Mouse (Mus musculus): ENCODE measurements around the gene Gm8369. TPM values are rescaled to one million over a fixed set of nuclear protein-coding genes. Genes with fewer than 3 reads are reported as not detected.
"Not testable (repeated sequence)": the region's sequence is repeated elsewhere in the genome, so short reads cannot be mapped to it uniquely, and the experiment has no call there.

Gene Gm8369
- polyA plus RNA-seq, 1 experiment from 2014 or later: not detected

- WGBS: 75% methylated on average over 6 of the region's 6 CpGs
- Histone ChIP-seq H3K36me3 (ENCODE audit: control insufficient read depth, insufficient read depth, low read length) (no peaks in the 10 kb centered on the region), H3K9ac (ENCODE audit: low read depth, low read length) (no peak overlapping the region), H3K4me2 (ENCODE audit: low read depth, low read length) (no peak overlapping the region), H3K27ac (replicated peaks; ENCODE audit: low read depth, low read length) (no peak overlapping the region), H3K4me3 (ENCODE audit: low read depth, low read length) (no peak overlapping the region), H3K27me3 (replicated peaks; ENCODE audit: control insufficient read depth, insufficient read depth, low read length) (no peaks in the 10 kb centered on the region), H3K4me1 (ENCODE audit: control insufficient read depth, insufficient read depth, low read length) (no peaks in the 10 kb centered on the region), H3K9me3 (ENCODE audit: control insufficient read depth, low read length) (no peaks in the 10 kb centered on the region)
- no peak for DNase-seq (ENCODE audit: low spot score)
- ATAC-seq (ENCODE audit: low read depth): no peak
Measured at GRCm38 (mm10) chr19:11496361-11496760, 10.6 kb downstream of the Gm8369 start.

- not testable (repeated sequence) for H3K9me3 ChIP-seq (ENCODE audit: control insufficient read depth, low read length); H3K27ac ChIP-seq (replicated peaks; ENCODE audit: low read depth, low read length); H3K4me1 ChIP-seq (ENCODE audit: control insufficient read depth, insufficient read depth, low read length); H3K4me3 ChIP-seq (ENCODE audit: low read depth, low read length); DNase-seq (ENCODE audit: low spot score); H3K27me3 ChIP-seq (replicated peaks; ENCODE audit: control insufficient read depth, insufficient read depth, low read length); ATAC-seq (ENCODE audit: low read depth); H3K9ac ChIP-seq (ENCODE audit: low read depth, low read length); H3K36me3 ChIP-seq (ENCODE audit: control insufficient read depth, insufficient read depth, low read length); H3K4me2 ChIP-seq (ENCODE audit: low read depth, low read length)
- 78% methylated on average over 1 of the region's 1 CpGs for WGBS
Measured at GRCm38 (mm10) chr19:11497300-11497699, 11.6 kb downstream of the Gm8369 start.

- 91% methylated on average over 1 of the region's 1 CpGs for WGBS
- Histone ChIP-seq H3K27ac (replicated peaks; ENCODE audit: low read depth, low read length) (no peak overlapping the region), H3K36me3 (ENCODE audit: control insufficient read depth, insufficient read depth, low read length) (no peaks in the 10 kb centered on the region), H3K4me1 (ENCODE audit: control insufficient read depth, insufficient read depth, low read length) (no peaks in the 10 kb centered on the region), H3K27me3 (replicated peaks; ENCODE audit: control insufficient read depth, insufficient read depth, low read length) (no peaks in the 10 kb centered on the region), H3K9me3 (ENCODE audit: control insufficient read depth, low read length) (no peaks in the 10 kb centered on the region), H3K9ac (ENCODE audit: low read depth, low read length) (no peak overlapping the region), H3K4me3 (ENCODE audit: low read depth, low read length) (no peak overlapping the region), H3K4me2 (ENCODE audit: low read depth, low read length) (no peak overlapping the region)
- ATAC-seq (ENCODE audit: low read depth): no peak
- no peak for DNase-seq (ENCODE audit: low spot score)
Measured at GRCm38 (mm10) chr19:11500796-11501195, 15.1 kb downstream of the Gm8369 start.

GRCm38 (mm10) chr19:11501326-11501725, 15.6 kb downstream of the Gm8369 start:
- Histone ChIP-seq H3K4me3 (ENCODE audit: low read depth, low read length) (no peak overlapping the region), H3K9ac (ENCODE audit: low read depth, low read length) (no peak overlapping the region), H3K4me1 (ENCODE audit: control insufficient read depth, insufficient read depth, low read length) (no peaks in the 10 kb centered on the region), H3K36me3 (ENCODE audit: control insufficient read depth, insufficient read depth, low read length) (no peaks in the 10 kb centered on the region), H3K9me3 (ENCODE audit: control insufficient read depth, low read length) (no peaks in the 10 kb centered on the region), H3K27me3 (replicated peaks; ENCODE audit: control insufficient read depth, insufficient read depth, low read length) (no peaks in the 10 kb centered on the region), H3K4me2 (ENCODE audit: low read depth, low read length) (no peak overlapping the region), H3K27ac (replicated peaks; ENCODE audit: low read depth, low read length) (no peak overlapping the region)
- no peak for DNase-seq (ENCODE audit: low spot score)
- 83% methylated on average over 4 of the region's 4 CpGs for WGBS
- no peak for ATAC-seq (ENCODE audit: low read depth)

GRCm38 (mm10) chr19:11504857-11505256, 19.1 kb downstream of the Gm8369 start:
- no peaks in the 10 kb centered on the region for H3K9me3 ChIP-seq (ENCODE audit: control insufficient read depth, low read length)
- DNase-seq (ENCODE audit: low spot score) (no peak), ATAC-seq (ENCODE audit: low read depth) (no peak)
- no peak overlapping the region for H3K27ac ChIP-seq (replicated peaks; ENCODE audit: low read depth, low read length)
- no peak overlapping the region for H3K9ac ChIP-seq (ENCODE audit: low read depth, low read length)
- no peak overlapping the region for H3K4me2 ChIP-seq (ENCODE audit: low read depth, low read length)
- 80% methylated on average over 1 of the region's 1 CpGs for WGBS
- no peak overlapping the region for H3K4me3 ChIP-seq (ENCODE audit: low read depth, low read length)
- no peaks in the 10 kb centered on the region for H3K36me3 ChIP-seq (ENCODE audit: control insufficient read depth, insufficient read depth, low read length)
- no peaks in the 10 kb centered on the region for H3K27me3 ChIP-seq (replicated peaks; ENCODE audit: control insufficient read depth, insufficient read depth, low read length)
- H3K4me1 ChIP-seq (ENCODE audit: control insufficient read depth, insufficient read depth, low read length): no peaks in the 10 kb centered on the region

- ATAC-seq (ENCODE audit: low read depth): no peak
- Histone ChIP-seq H3K36me3 (ENCODE audit: control insufficient read depth, insufficient read depth, low read length) (no peaks in the 10 kb centered on the region), H3K4me1 (ENCODE audit: control insufficient read depth, insufficient read depth, low read length) (no peaks in the 10 kb centered on the region), H3K9ac (ENCODE audit: low read depth, low read length) (no peak overlapping the region), H3K27ac (replicated peaks; ENCODE audit: low read depth, low read length) (no peak overlapping the region), H3K4me2 (ENCODE audit: low read depth, low read length) (no peak overlapping the region), H3K4me3 (ENCODE audit: low read depth, low read length) (no peak overlapping the region), H3K27me3 (replicated peaks; ENCODE audit: control insufficient read depth, insufficient read depth, low read length) (no peaks in the 10 kb centered on the region), H3K9me3 (ENCODE audit: control insufficient read depth, low read length) (no peaks in the 10 kb centered on the region)
- 55% methylated on average over 1 of the region's 1 CpGs for WGBS
- no peak for DNase-seq (ENCODE audit: low spot score)
Measured at GRCm38 (mm10) chr19:11513458-11513857, 27.7 kb downstream of the Gm8369 start.

GRCm38 (mm10) chr19:11516246-11516645, 30.5 kb downstream of the Gm8369 start, which contains the start of gene Ms4a6b:
Gene Ms4a6b, plus strand, starts transcription at chr19:11516512.
- no peak for ATAC-seq (ENCODE audit: low read depth)
- H3K4me3 ChIP-seq (ENCODE audit: low read depth, low read length): no peak within 1 kb of the TSS
- no peak within 1 kb of the TSS for H3K27ac ChIP-seq (replicated peaks; ENCODE audit: low read depth, low read length)
- no peak within 1 kb of the TSS for H3K9ac ChIP-seq (ENCODE audit: low read depth, low read length)
- no peaks in the 10 kb centered on the region for H3K27me3 ChIP-seq (replicated peaks; ENCODE audit: control insufficient read depth, insufficient read depth, low read length)
- H3K4me1 ChIP-seq (ENCODE audit: control insufficient read depth, insufficient read depth, low read length): no peaks in the 10 kb centered on the region
- no peaks in the 10 kb centered on the region for H3K36me3 ChIP-seq (ENCODE audit: control insufficient read depth, insufficient read depth, low read length)
- H3K9me3 ChIP-seq (ENCODE audit: control insufficient read depth, low read length): no peaks in the 10 kb centered on the region
- no peak for DNase-seq (ENCODE audit: low spot score)
- no peak within 1 kb of the TSS for H3K4me2 ChIP-seq (ENCODE audit: low read depth, low read length)

GRCm38 (mm10) chr19:11516845-11517244, 31.1 kb downstream of the Gm8369 start:
- no peaks in the 10 kb centered on the region for H3K9me3 ChIP-seq (ENCODE audit: control insufficient read depth, low read length)
- no peak overlapping the region for H3K9ac ChIP-seq (ENCODE audit: low read depth, low read length)
- no peak overlapping the region for H3K4me2 ChIP-seq (ENCODE audit: low read depth, low read length)
- no peaks in the 10 kb centered on the region for H3K27me3 ChIP-seq (replicated peaks; ENCODE audit: control insufficient read depth, insufficient read depth, low read length)
- H3K4me1 ChIP-seq (ENCODE audit: control insufficient read depth, insufficient read depth, low read length): no peaks in the 10 kb centered on the region
- no peak for ATAC-seq (ENCODE audit: low read depth)
- no peak for DNase-seq (ENCODE audit: low spot score)
- H3K4me3 ChIP-seq (ENCODE audit: low read depth, low read length): no peak overlapping the region
- no peaks in the 10 kb centered on the region for H3K36me3 ChIP-seq (ENCODE audit: control insufficient read depth, insufficient read depth, low read length)
- 61% methylated on average over 4 of the region's 4 CpGs for WGBS
- no peak overlapping the region for H3K27ac ChIP-seq (replicated peaks; ENCODE audit: low read depth, low read length)

- 37% methylated on average over 1 of the region's 1 CpGs for WGBS
- not testable (repeated sequence) for H3K4me1 ChIP-seq (ENCODE audit: control insufficient read depth, insufficient read depth, low read length); H3K4me3 ChIP-seq (ENCODE audit: low read depth, low read length); H3K9me3 ChIP-seq (ENCODE audit: control insufficient read depth, low read length); H3K36me3 ChIP-seq (ENCODE audit: control insufficient read depth, insufficient read depth, low read length); ATAC-seq (ENCODE audit: low read depth); DNase-seq (ENCODE audit: low spot score); H3K27me3 ChIP-seq (replicated peaks; ENCODE audit: control insufficient read depth, insufficient read depth, low read length); H3K27ac ChIP-seq (replicated peaks; ENCODE audit: low read depth, low read length); H3K4me2 ChIP-seq (ENCODE audit: low read depth, low read length); H3K9ac ChIP-seq (ENCODE audit: low read depth, low read length)
Measured at GRCm38 (mm10) chr19:11517373-11517772, 31.6 kb downstream of the Gm8369 start.
